Mouse (Mus musculus) olfactory bulb, adult 2 months (tissue): ENCODE data around the gene Pdzd11.

ENCODE experiments used
- CTCF ChIP-seq: fragments of 200-500 bp; IDR thresholded peaks from 2 replicates; pipeline ENCODE4 v1.5.1; 2012; ENCODE audit warnings: low read depth, mild to moderate bottlenecking, low read length, moderate library complexity; ENCODE audit not compliant: insufficient read depth
- POLR2A ChIP-seq: fragments of 200-500 bp; IDR thresholded peaks from 2 replicates; pipeline ENCODE4 v1.6.1; 2012; ENCODE audit warnings: mild to moderate bottlenecking, low read depth, low read length, moderate library complexity; ENCODE audit not compliant: insufficient read depth

GRCm38 (mm10) chrX:100652848-100653247, 26.5 kb upstream of the Pdzd11 start:
- TF ChIP-seq CTCF (no peak), POLR2A (no peak)
